Mouse (Mus musculus) left cerebral cortex, adult 8-10 months (tissue): ENCODE results near the gene Sars2. TPM values are rescaled to one million over a fixed set of nuclear protein-coding genes. Genes with fewer than 3 reads are reported as not detected.

Experiments
- total RNA-seq, 4 experiments: library from RNA; stranded (reverse); gene quantifications; 2 replicates each; pipeline ENCODE4 v1.2.4; 2022

The Sars2 gene
- total RNA-seq, 4 experiments from 2014 or later: 11.5 to 15.7 (median 13.9) TPM

Other genes with a start within 250 kb of the Sars2 start
- gene Ifnl2, start 231.5 kb upstream of the Sars2 start, total RNA-seq: not detected
- not detected for gene Ifnl3, start 219.2 kb upstream of the Sars2 start, total RNA-seq
- not detected for gene Sycn, start 201.1 kb upstream of the Sars2 start, total RNA-seq
- gene Nccrp1, start 194.7 kb upstream of the Sars2 start, total RNA-seq: under 1 TPM in 3 of 4 experiments, not detected in 1; 0.23 to 0.49 (median 0.39) TPM
- 10 to 100 TPM; 58.2 to 70.1 (median 61.7) TPM for gene Samd4b, start 143.8 kb upstream of the Sars2 start, total RNA-seq
- gene Pak4, start 143.8 kb upstream of the Sars2 start, total RNA-seq: 1 to 10 TPM; 8.4 to 9.0 (median 8.5) TPM
- gene Acp7, start 110.7 kb upstream of the Sars2 start, total RNA-seq: 1 to 10 TPM; 1.5 to 2.8 (median 2.1) TPM
- gene Fbxo27, start 49.1 kb upstream of the Sars2 start, total RNA-seq: 10 to 100 TPM; 18.3 to 20.9 (median 20.4) TPM
- gene Fbxo17, start 25.2 kb upstream of the Sars2 start, total RNA-seq: 1 to 10 TPM; 1.8 to 4.3 (median 2.8) TPM
- gene Mrps12, start 172 bp upstream of the Sars2 start, total RNA-seq: 10 to 100 TPM; 54.2 to 65.8 (median 60.4) TPM
- 1 to 10 TPM; 1.7 to 2.8 (median 2.4) TPM for gene Ccer2, start 14.2 kb downstream of the Sars2 start, total RNA-seq
- 100 to 1,000 TPM; 132 to 145 (median 141) TPM for gene Sirt2, start 24.7 kb downstream of the Sars2 start, total RNA-seq
- gene Nfkbib, start 25.5 kb downstream of the Sars2 start, total RNA-seq: 10 to 100 TPM; 32.2 to 34.7 (median 33.3) TPM
- 1 to 10 TPM; 2.0 to 4.9 (median 4.1) TPM for gene Rinl, start 47.0 kb downstream of the Sars2 start, total RNA-seq
- 100 to 1,000 TPM; 433 to 466 (median 453) TPM for gene Hnrnpl, start 66.5 kb downstream of the Sars2 start, total RNA-seq
- gene Ech1, start 83.2 kb downstream of the Sars2 start, total RNA-seq: 10 to 100 TPM; 57.9 to 68.0 (median 62.2) TPM
- 1 to 10 TPM; 1.4 to 3.4 (median 3.0) TPM for gene Lgals4, start 91.9 kb downstream of the Sars2 start, total RNA-seq
- not detected for gene Lgals7, start 121.9 kb downstream of the Sars2 start, total RNA-seq
- 1 to 10 TPM in 3 of 4 experiments, under 1 TPM in 1; 0.41 to 2.3 (median 1.3) TPM for gene Capn12, start 139.4 kb downstream of the Sars2 start, total RNA-seq
- 100 to 1,000 TPM; 161 to 178 (median 177) TPM for gene Actn4, start 220.3 kb downstream of the Sars2 start, total RNA-seq
- gene Eif3k, start 239.9 kb downstream of the Sars2 start, total RNA-seq: 100 to 1,000 TPM; 197 to 208 (median 204) TPM
- 1 to 10 TPM in 3 of 4 experiments, under 1 TPM in 1; 0.99 to 3.7 (median 2.1) TPM for gene Map4k1, start 240.1 kb downstream of the Sars2 start, total RNA-seq